ENCODE assay signal across 1 mouse cellular context in the genomic region with DNA sequence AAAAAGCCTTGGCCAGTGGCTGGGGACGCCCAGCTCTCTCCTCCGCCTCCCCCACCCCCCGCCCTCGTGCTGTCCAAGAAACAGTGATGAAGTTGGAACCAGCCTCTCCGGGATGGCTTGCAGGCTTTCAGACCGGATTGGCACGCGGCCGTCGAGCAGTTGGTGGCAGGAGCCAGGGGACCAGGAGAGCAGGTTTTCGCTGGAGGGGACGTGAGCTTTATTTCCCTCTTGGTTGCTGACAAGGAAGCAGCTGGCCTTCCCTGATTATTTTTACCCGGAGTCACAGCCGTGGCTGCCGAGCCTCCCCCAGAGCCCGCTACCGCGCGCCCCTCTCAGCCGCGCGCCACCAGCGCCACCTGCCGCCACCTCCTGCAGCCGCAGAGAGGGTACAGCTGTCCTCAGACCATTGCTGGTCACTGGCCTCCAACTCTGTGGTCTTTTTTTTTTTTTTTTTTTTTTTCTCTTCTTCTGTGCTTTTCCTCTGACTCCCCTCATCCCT.
TF ChIP-seq lines count a peak whose summit lies in the region.

No protein-coding gene starts in this region.

TF ChIP-seq in MEL, 35 proteins besides CTCF, POLR2A, EP300 and RAD21 (continued from another document):
- TF ChIP-seq ZC3H11A (IDR thresholded peaks at IDR 0.05; ENCODE audit: low read depth, low read length): peak; percentile 44
- TF ChIP-seq POLR2AphosphoS2 (IDR thresholded peaks at IDR 0.05; ENCODE audit: low read length): no peak
- TF ChIP-seq GATA1 (IDR thresholded peaks at IDR 0.05; ENCODE audit: low read depth, low read length): 0 out of 2 replicates have a peak, but pooled peaks have one; percentile 8
- no peak for TF ChIP-seq USF2 (IDR thresholded peaks at IDR 0.05; ENCODE audit: borderline replicate concordance in 1 of 2, insufficient read depth in 1 of 2, low read depth in 1 of 2, low read length in 2 of 2)
- TF ChIP-seq MXI1 (IDR thresholded peaks at IDR 0.05; ENCODE audit: low read depth, low read length): peak; percentile 59
- no peak for TF ChIP-seq MEF2A (IDR thresholded peaks at IDR 0.05; ENCODE audit: extremely low read depth, insufficient replicate concordance, low read depth, low read length, poor library complexity, severe bottlenecking)
- TF ChIP-seq RCOR1 (IDR thresholded peaks at IDR 0.05; ENCODE audit: low read depth, low read length): 0 out of 2 replicates have a peak, but pooled peaks have one; percentile 12
- TF ChIP-seq ZKSCAN1 (IDR thresholded peaks at IDR 0.05; ENCODE audit: low read depth, low read length): no peak
- TF ChIP-seq ZNF384 (IDR thresholded peaks at IDR 0.05; ENCODE audit: low read depth, low read length): peak; percentile 39
- TF ChIP-seq UBTF (IDR thresholded peaks at IDR 0.05; ENCODE audit: borderline replicate concordance, insufficient read depth, low read depth, low read length): no peak
